Comparison of ENCODE assay signal across 18 mouse cellular contexts in genomic region chr4:105531651-105532425, GRCm38 (mm10).
DNase-seq lines count a peak whose midpoint lies in the region; ATAC-seq lines count a peak whose summit lies in the region.
"Had no signal": no experiment of that assay in that cellular context is flagged by ENCODE, and none has a peak within 500 bp of the region (broad histone marks: within the 10 kb centered on the region; RNA-seq: fewer than 3 reads in every experiment).

No protein-coding gene starts in this region.

- H3K4me3 ChIP-seq in neural tube, embryonic 11.5 days (ENCODE audit: low read depth, low read length), result no peak overlapping the region
- H3K4me3 ChIP-seq in hindbrain, embryonic 13.5 days, result no peak overlapping the region
- H3K4me3 ChIP-seq in midbrain, embryonic 16.5 days (ENCODE audit: low read depth, low read length), result no peak overlapping the region
- H3K4me3 ChIP-seq: embryonic facial prominence, embryonic 13.5 days; forebrain, embryonic 10.5 days; kidney, embryonic 15.5 days had no signal

- no peak overlapping the region for H3K9ac ChIP-seq in neural tube, embryonic 11.5 days (ENCODE audit: low read length)
- H3K9ac ChIP-seq in hindbrain, embryonic 13.5 days, result no peak overlapping the region
- no peak overlapping the region for H3K9ac ChIP-seq in midbrain, embryonic 16.5 days (ENCODE audit: low read depth, low read length)
- H3K9ac ChIP-seq: embryonic facial prominence, embryonic 13.5 days; kidney, embryonic 15.5 days had no signal

- peak; percentile 18 for DNase-seq in neural tube, embryonic 11.5 days (ENCODE audit: low spot score)
- no peak for DNase-seq in neural tube, embryonic 10.5 days (ENCODE audit: extremely low spot score, low spot score)
- no peak for DNase-seq in gastrocnemius, postnatal 10 days
- no peak for DNase-seq in kidney, adult 18-20 months
- DNase-seq in lung, adult 18-20 months, result no peak
- DNase-seq: cerebellum, adult 11 months; cerebellum, postnatal 36 days; gastrocnemius, postnatal 25 days; heart, postnatal 10 days; layer of hippocampus, postnatal 36 days; lung, adult 2 months; lung, postnatal 4 days had no signal

- ATAC-seq in neural tube, embryonic 11.5 days (ENCODE audit: insufficient read depth, low FRiP score, low TSS enrichment), result no peak
- ATAC-seq in hindbrain, embryonic 13.5 days (ENCODE audit: low FRiP score), result peak; percentile 82
- peak; percentile 80 for ATAC-seq in midbrain, embryonic 16.5 days
- ATAC-seq: inflammation-experienced regulatory T-cells, adult 6 months had no signal

- H3K27ac ChIP-seq in neural tube, embryonic 11.5 days (ENCODE audit: low read depth, low read length), result no peak overlapping the region
- H3K27ac ChIP-seq in hindbrain, embryonic 13.5 days, result peak overlapping the region; percentile 69
- no peak overlapping the region; the same call in 1 of the 2 replicates for H3K27ac ChIP-seq in midbrain, embryonic 16.5 days (ENCODE audit: low read length)
- H3K27ac ChIP-seq: embryonic facial prominence, embryonic 13.5 days; forebrain, embryonic 10.5 days; kidney, embryonic 15.5 days had no signal

- no peaks in the 10 kb centered on the region for H3K36me3 ChIP-seq in neural tube, embryonic 11.5 days (ENCODE audit: control insufficient read depth, insufficient read depth, low read length)
- no peaks in the 10 kb centered on the region for H3K36me3 ChIP-seq in hindbrain, embryonic 13.5 days
- H3K36me3 ChIP-seq in midbrain, embryonic 16.5 days (ENCODE audit: control insufficient read depth, insufficient read depth, low read length), result no peaks in the 10 kb centered on the region
- H3K36me3 ChIP-seq: embryonic facial prominence, embryonic 13.5 days; forebrain, embryonic 10.5 days; kidney, embryonic 15.5 days had no signal

- H3K9me3 ChIP-seq in neural tube, embryonic 11.5 days (ENCODE audit: control insufficient read depth, low read length), result no peaks in the 10 kb centered on the region
- no peaks in the 10 kb centered on the region for H3K9me3 ChIP-seq in hindbrain, embryonic 13.5 days
- H3K9me3 ChIP-seq in midbrain, embryonic 16.5 days (replicated peaks; ENCODE audit: control insufficient read depth, low read length, poor library complexity, severe bottlenecking), result no peaks in the 10 kb centered on the region
- H3K9me3 ChIP-seq: embryonic facial prominence, embryonic 13.5 days; forebrain, embryonic 10.5 days; kidney, embryonic 15.5 days had no signal

- H3K27me3 ChIP-seq in neural tube, embryonic 11.5 days (ENCODE audit: control insufficient read depth, insufficient read depth, low read length), result no peaks in the 10 kb centered on the region
- H3K27me3 ChIP-seq in hindbrain, embryonic 13.5 days, result no peaks in the 10 kb centered on the region
- no peaks in the 10 kb centered on the region for H3K27me3 ChIP-seq in midbrain, embryonic 16.5 days (ENCODE audit: control insufficient read depth, insufficient read depth, low read depth, low read length)
- H3K27me3 ChIP-seq: embryonic facial prominence, embryonic 13.5 days; kidney, embryonic 15.5 days had no signal

- 70% methylated on average over 16 of the region's 16 CpGs for WGBS in neural tube, embryonic 11.5 days
- WGBS in hindbrain, embryonic 13.5 days, result 46% methylated on average over 16 of the region's 16 CpGs
- WGBS in midbrain, embryonic 16.5 days, result 55% methylated on average over 16 of the region's 16 CpGs

- H3K4me1 ChIP-seq in neural tube, embryonic 11.5 days (ENCODE audit: control insufficient read depth, insufficient read depth, low read length), result no peaks in the 10 kb centered on the region
- H3K4me1 ChIP-seq in hindbrain, embryonic 13.5 days (replicated peaks), result peaks cover 11% of the 10 kb centered on the region
- 0 out of 2 replicates have a peak, but pooled peaks cover 8% of the 10 kb centered on the region for H3K4me1 ChIP-seq in midbrain, embryonic 16.5 days (ENCODE audit: control insufficient read depth, insufficient read depth, low read length)
- H3K4me1 ChIP-seq: forebrain, embryonic 10.5 days had no signal

- H3K4me2 ChIP-seq in neural tube, embryonic 11.5 days (ENCODE audit: low read depth), result no peak overlapping the region
- 0 out of 2 replicates have a peak overlapping the region, but pooled peaks have one; percentile 10 for H3K4me2 ChIP-seq in hindbrain, embryonic 13.5 days
- H3K4me2 ChIP-seq in midbrain, embryonic 16.5 days (ENCODE audit: low read length), result 0 out of 2 replicates have a peak overlapping the region, but pooled peaks have one; percentile 12
- H3K4me2 ChIP-seq: embryonic facial prominence, embryonic 13.5 days; kidney, embryonic 15.5 days had no signal
